Mouse (Mus musculus) lung, adult 10 weeks (tissue): ENCODE results near the gene Vmn1r118. TPM values are rescaled to one million over a fixed set of nuclear protein-coding genes. Genes with fewer than 3 reads are reported as not detected.

Experiments used
- polyA plus RNA-seq: library from polyadenylated mRNA; stranded (reverse); fragments of 350-450 nt; fragmentation: Illumina TruSeq; extraction: RNeasy Lipid Tissue Mini Kit (QIAGEN cat#74804); gene quantifications from one replicate; pipeline ENCODE4 v1.2.3, GENCODE M21; 2014; ENCODE audit warnings: low read depth, low replicate concordance; ENCODE audit not compliant: insufficient read depth

Gene Vmn1r118
- polyA plus RNA-seq: not detected

DNA sequence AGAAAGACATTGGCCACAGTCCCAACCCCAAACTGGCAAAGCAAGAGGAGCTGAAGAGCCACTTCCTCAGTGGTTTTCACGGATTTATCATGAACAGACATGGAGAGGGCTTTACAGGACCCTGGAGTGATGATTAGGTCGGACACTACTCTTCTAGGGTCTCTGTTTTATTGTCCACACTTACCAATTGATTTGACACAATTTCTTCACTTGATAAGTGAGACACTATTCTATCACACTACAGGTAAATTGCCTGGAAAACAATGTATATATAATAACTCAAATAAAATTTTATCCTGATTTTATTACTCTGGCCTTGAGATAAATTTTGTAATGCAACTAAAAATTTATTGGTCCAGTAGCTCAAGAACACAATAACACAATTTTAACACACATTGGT is at the start of gene Vmn1r118:
Gene Vmn1r118, minus strand, starts transcription at position 101 of the 400 bp plus-strand sequence.

DNA sequence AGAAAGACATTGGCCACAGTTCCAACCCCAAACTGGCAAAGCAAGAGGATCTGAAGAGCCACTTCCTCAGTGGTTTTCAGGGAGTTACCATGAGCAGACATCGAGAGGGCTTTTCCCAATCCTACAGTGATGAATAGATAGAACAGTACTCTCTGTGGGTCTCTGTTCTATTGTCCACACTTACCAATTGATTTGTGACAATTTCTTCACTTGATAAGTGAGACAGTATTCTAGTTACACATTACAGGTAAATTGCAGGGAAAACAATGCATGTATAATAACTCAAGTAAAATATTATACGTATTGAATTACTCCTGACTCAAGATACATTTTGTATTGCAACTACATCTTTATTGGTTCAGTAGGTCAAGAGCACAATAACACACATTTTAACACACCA is 28.1 kb downstream of the Vmn1r118 start, which contains the start of gene Vmn1r117:
Gene Vmn1r117, minus strand, starts transcription at position 101 of the 400 bp plus-strand sequence.

DNA sequence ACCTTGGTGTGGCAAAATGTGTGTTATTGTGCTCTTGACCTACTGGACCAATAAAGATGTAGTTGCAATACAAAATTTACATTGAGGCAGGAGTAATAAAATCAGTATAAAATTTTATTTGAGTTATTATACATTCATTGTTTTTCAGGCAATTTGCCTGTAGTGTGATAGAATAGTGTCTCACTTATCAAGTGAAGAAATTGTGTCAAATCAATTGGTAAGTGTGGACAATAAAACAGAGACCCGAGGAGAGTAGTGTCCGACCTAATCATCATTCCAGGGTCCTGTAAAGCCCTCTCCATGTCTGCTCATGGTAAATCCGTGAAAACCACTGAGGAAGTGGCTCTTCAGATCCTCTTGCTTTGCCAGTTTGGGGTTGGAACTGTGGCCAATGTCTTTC is 40.2 kb downstream of the Vmn1r118 start, which contains the start of gene Vmn1r116:
Gene Vmn1r116, plus strand, starts transcription at position 301 of the 400 bp plus-strand sequence.

Other genes with a start within 250 kb of the Vmn1r118 start
- gene Vmn1r107, start 243.4 kb downstream of the Vmn1r118 start, polyA plus RNA-seq: not detected
- gene Vmn1r111, start 209.1 kb downstream of the Vmn1r118 start, polyA plus RNA-seq: not detected
- not detected for gene Gm10668, start 181.7 kb downstream of the Vmn1r118 start, polyA plus RNA-seq
- gene Vmn1r112, start 141.2 kb downstream of the Vmn1r118 start, polyA plus RNA-seq: not detected
- gene Vmn1r113, start 125.1 kb downstream of the Vmn1r118 start, polyA plus RNA-seq: not detected
- not detected for gene Vmn1r114, start 100.2 kb downstream of the Vmn1r118 start, polyA plus RNA-seq
- not detected for gene Vmn1r115, start 67.4 kb downstream of the Vmn1r118 start, polyA plus RNA-seq
- gene Vmn1r116, start 40.1 kb downstream of the Vmn1r118 start, polyA plus RNA-seq: not detected
- not detected for gene Vmn1r117, start 28.2 kb downstream of the Vmn1r118 start, polyA plus RNA-seq
- gene Vmn1r119, start 100.1 kb upstream of the Vmn1r118 start, polyA plus RNA-seq: not detected
- not detected for gene Vmn1r120, start 141.4 kb upstream of the Vmn1r118 start, polyA plus RNA-seq
- gene Vmn1r121, start 186.2 kb upstream of the Vmn1r118 start, polyA plus RNA-seq: not detected
- gene Vmn1r122, start 221.8 kb upstream of the Vmn1r118 start, polyA plus RNA-seq: not detected
- not detected for gene Vmn1r123, start 249.8 kb upstream of the Vmn1r118 start, polyA plus RNA-seq